Mouse (Mus musculus) cerebellum, adult 11 months (tissue): ENCODE measurements around the gene Hs3st5.
"Not testable (repeated sequence)": the region's sequence is repeated elsewhere in the genome, so short reads cannot be mapped to it uniquely, and the experiment has no call there.

Experiments used
- DNase-seq: peaks from one replicate; pipeline ENCODE4 v3.0.0; 2022

Hs3st5 gene

DNA sequence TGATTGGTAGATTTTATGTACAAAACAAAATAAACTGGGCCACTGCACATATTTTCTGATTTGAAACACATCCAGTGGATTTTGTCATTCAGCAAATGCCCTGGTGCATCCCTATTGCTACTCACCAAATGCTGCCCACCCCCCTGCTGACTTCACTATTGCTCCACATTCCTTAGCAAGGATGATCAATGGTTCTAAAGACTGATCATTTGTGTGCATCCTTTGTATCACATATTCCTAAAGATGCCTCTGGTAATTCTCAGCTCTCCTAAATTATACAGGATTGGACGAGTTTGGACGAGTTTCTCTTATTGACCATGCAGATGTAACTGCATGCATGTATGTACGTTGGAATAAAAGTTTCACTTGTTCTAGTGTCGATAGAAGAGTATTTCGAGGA is 52.1 kb downstream of the Hs3st5 start:
- no peak for DNase-seq

DNA sequence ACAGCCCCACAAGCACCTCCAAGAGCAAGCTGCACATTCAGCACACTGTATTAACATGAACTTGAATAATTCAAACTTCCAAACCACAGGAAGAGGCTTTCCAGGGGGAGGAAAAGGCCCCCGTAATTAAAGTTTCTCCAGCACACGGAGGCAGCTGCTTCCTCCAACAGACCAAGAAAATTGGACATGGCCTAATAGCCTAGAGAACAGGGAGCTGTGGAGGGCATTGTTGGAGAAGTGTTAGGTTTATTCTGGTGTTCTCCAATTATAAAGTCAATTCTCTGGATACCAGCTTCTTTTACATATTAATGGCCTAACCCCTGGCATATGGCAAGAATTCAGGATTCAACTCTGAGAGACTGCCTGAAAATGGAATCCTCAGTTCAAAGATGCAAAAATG is 60.6 kb downstream of the Hs3st5 start:
- no peak for DNase-seq

DNA sequence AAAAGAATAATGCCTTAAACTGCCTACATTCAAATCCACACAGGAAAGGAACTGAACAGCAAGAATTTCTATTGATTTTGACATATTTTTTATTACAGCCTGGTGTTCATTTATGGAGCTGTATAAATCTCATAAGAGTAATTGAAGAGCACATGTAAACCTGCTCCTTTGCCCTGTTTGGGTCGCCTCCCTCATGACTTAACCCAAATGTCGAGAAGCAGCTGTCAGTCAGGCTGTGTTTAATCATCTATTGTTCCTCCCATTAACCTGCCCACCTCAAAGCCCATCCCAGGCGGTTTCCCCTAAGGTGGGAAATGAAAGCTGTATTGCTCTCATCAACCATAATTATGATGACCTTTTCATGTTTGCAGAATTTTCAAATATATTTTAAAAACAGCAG is 65.9 kb downstream of the Hs3st5 start:
- no peak for DNase-seq

DNA sequence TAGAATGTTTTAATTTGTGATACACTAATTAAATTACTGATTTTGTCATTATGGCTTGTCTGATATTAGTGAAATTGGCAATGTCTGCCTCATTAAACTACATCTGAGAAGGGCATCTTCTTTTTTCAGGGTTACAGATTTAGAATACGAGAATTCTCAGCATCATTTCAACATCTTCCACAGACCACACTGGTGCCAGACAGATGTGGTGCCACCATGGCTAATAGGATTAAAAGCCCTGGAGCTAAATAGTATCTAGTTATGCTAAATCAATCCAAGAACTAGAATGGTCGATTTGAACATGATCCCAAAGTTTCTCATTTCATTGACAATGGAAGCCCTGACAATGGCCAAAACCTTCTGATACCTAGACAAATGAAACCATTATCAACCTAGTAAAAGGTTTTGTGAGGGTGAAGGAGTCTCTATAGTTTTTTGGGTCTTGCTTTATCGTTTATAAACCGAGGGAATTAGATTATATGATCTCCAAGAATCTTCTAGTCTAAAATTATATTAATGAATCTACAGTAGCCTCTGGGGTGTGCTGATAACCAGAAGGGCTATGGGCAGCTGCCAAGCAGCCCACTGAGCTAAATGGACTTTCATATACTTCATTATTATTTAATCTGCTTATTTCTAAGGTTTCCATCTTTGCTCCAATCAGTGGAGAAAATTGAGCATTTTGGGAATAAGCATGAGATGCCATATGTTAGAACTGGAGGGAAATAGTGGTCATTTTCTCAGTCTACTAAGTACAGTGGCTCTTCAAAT is 71.9 kb downstream of the Hs3st5 start:
- DNase-seq: no peak

DNA sequence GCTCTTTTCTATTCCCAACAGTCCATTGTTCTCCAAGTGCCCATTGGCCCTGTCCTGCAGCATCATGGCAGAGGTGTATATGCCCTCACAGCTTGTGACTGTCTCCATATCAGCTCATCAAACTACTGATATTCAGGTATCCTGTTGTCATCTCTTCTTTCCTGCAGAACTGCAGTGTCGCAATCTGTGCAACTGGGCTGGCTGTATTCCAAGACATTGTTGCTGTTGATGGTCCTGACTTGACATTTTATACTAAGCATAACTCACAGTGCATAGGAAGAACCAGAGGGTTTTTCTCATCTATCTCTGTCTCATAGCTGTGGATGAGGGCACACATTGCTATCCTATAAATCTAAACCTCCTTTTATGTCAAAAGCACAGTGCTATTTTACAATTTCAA is 103.8 kb downstream of the Hs3st5 start:
- DNase-seq: no peak

DNA sequence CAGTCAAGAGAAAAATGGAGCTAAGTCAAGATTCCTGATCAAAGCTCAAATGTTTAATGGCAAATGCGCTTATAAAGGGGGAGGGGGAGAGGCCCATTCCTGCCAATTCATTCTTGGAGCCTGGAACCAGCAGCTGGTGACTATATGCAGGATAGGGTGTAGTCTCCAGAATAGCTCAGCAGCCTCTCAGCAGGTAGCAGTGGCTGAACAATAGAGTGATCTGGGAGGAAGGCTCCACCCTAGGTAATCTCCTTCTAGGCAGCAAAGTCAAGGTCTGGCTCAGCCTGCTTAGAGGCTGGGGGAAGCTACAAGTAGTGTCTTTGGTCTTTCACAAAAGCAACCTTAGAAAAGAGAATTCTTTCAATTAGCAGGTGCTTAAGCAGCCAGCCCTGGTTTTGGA is 104.8 kb downstream of the Hs3st5 start:
- DNase-seq: not testable (repeated sequence)

DNA sequence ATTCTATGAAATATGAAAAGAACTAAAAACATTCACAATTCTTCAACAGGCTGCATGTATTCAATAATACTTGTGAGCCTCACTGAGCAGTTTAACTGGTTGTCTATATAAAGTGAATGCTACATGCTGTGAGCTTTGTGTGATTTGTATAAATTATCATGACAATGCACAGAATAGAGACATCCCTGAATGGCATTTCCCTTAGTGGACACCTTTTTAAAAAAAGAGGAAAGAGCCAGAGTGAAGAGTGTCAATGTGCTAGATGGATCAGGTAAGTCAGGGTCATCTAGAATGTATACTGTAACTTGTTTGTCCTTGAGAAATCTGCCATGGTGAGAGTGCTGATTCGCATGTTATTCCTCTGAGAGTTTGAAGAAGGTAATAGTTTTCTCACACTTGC is 116.4 kb downstream of the Hs3st5 start:
- DNase-seq: no peak

DNA sequence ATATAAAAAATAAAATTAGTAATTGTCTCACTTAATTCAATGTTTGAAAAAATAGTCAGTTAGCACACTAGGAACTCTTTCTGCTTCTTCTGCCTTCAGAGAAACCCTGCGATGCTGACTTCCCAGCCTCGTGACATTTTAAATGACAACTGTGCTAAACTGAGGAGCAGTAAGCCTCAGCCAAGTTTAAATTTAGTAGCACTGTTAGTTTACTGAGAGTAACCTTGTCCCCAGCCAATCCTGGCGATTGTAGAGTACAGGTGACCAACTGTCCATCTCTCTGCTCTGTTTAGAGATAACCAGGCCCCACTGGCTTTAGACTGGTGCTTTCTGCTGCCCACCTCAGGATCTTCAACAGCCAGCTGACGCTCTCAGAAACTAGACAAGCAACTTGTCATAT is 121.3 kb downstream of the Hs3st5 start:
- no peak for DNase-seq

DNA sequence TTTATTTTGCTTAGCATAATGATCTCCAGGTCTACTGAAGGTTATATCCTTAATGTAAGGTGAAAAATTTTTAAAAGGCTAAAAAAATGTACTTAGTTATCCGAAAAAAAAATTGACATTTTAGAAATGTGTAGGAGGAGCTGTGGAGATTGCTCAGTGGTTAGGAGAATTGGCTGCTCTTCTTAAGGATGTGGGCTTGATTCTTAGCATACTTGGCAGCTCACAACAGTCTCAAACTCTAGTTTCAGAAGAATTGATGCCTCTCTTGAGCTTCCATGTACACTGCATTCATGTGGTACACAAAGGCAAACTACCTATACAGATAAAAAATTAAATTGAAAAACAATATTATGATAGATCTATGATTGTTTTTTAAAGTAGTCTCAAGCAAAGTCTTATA is 125.1 kb downstream of the Hs3st5 start:
- no peak for DNase-seq

DNA sequence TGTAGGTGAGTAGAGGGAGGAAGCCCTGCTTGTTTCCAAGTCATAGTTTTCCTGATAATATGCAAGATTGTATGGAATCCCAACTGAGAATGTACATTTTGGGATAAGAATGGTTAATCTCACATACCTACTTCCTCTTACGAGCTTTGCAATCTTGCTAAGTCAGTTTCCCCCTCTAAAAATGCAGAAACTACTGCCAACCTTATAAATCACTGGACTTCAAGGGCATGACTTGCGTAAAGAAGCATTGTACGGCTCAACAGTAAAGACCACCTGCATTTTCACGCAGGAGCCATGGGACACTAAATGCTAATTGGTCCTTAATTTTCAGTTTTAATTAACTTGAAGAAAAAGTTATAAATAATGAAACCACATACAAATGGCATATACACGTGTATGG is 144.0 kb downstream of the Hs3st5 start:
- no peak for DNase-seq

DNA sequence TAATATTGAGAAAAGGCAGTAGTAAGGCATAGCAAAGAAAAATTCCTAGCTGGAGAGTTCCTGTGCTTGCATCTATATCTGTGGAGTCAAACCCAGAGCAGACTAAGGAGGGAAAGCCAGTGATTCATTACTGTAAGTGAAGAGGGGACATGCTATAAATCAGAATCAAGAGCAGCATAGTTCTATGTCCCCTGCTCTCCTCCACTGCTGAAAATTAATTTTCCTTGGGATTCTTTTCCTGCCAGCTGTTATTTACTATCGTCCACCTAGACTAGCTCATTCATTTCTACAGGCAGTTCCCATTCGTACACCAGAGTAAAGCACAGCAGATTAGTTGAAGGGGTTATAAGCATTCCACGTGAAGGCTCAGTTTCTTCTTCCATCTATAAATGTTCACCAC is 207.4 kb downstream of the Hs3st5 start:
- DNase-seq: no peak

DNA sequence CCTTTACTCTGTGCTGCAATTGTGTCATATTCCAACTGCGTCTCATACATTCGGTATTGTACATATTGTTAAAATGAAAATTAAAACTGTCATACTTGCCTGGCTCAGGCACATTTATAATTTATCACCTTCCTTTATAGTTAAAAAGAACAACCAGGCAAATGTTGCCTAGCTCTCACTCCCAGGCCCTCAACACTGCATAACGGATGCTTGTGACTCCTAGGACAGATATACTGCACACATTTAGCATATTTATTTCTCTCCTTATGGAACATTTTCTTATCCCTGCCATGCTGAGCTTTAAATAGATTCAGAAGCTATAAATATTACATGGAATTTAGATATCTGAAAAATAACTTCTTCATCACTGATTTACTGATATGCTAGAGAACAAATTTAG is 219.6 kb downstream of the Hs3st5 start:
- DNase-seq: no peak

DNA sequence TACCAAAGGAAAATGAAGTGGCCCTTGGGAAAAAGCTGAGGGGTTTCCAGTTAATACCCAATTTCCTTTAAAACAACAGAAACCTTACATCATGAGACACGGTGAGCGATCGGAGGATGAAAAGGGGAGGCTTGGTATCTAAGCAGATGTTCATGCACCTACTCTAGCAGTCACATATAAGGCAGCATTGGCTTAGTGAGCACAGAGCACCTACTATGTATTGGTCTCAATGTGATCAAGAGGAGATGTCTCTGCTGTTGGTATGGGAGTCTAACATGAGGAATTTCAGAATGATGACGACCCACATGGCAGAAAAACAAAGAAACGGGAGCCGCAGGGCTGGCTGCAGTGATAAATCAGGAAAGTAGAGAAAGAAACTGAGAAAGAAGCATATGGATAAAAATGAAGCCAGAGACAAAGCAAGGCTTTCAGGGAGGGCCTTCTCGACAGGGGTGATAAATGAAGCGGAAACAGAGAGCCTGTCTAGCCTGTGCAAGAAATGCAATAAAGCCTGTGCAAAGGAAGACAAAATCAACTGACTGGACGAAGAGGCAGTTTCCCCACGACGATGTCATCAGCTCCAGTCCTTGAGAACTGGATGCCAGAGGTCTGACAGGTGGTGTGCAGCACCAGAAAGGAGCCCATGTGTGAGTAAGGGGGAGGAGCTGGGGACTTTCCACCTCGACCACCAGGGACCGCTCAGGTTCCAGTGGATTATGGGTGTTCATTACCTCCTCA is 222.9 kb downstream of the Hs3st5 start:
- no peak for DNase-seq

DNA sequence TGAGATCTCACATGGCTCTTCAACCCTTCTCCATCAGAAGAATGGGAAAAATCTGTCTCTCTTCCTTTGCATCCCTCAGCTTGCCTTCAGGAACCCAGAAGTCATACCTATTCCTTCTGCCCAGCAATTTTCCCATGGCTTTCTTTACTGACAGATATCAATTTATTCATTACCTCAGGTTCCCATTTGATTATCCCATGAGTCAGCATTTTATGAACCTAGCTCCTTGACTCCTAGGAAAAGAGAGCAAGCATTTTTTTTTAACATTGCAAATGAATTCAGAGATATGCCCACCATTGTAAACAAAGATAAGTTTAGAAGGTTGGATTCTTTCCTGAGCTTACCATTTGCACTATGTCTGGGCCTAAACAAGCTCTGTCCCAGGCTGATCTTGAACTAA is 232.8 kb downstream of the Hs3st5 start:
- no peak for DNase-seq

DNA sequence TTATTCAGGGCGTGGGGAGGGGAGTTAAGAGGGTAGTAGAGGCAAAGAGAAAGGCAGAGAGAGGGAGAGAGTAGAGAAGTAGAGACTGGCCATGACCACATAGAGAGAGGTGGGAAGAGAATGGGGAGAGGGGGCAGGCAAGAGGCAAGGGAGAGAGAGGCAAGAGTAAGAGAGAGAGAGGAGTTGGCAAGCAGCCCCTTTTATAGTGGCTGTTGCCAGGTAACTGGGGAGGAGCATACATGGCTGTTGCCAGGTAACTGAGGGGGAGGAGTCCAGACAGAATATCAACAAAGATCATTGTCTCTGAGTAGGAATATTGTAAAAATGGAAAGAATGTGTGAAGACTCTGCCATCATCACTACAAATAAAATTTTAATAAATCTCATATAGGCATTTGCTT is 243.4 kb downstream of the Hs3st5 start:
- no peak for DNase-seq

DNA sequence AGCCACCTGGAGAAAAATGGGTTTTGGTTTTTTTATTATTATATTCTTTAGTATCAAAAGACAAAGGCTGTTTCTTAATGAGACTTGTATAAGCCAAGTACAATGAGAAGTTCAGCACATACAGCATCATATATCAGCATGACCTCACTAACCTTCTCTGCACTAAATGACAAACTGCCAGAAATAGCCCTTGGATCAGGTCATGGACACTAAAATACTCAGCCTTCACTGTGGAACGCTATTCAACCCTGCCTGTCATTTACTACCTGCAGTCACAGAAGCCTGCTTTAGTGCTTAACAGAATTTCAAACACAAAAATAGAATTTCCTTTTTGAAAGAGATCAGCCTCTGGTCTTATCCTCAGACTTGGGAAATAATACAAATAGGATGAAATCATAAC is 247.9 kb downstream of the Hs3st5 start:
- DNase-seq: no peak

DNA sequence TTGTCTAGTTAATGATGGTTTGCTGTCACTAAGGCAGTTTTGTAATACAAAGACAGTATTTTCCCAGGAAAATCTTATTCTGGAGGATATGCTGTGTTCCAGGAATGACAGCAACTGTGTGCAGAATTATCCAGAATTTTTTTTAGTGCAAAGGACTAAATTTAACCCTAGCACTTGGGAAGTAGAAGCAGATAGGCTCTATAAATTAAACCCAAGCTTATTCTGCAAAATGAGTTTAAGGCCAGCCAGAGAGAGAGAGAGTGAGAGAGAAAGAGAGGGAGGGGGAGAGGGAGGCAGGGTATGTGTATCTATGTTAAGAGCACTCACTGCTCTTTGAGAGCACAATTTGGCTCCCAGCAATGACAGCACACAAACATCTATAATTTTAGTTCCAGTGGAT is 267.0 kb downstream of the Hs3st5 start:
- DNase-seq: no peak

DNA sequence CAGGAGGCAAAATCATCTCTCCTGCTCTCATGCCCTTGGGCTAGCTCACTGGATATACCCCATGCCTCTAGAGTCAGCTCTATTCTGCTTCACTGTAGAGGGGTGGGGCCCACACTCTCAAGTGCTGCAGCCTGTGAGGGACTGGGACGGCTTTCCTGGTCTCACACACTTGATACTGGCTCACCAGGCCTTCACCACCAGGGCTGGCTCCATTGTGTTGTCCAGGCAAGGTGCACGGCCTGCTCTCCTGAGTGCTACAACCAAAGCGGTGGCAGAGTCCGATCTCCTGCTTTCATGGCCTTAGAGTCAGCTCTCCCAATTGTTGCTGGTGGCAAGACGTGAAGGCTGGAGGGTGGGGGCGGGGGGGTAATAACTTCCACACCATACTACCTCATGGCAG is 268.3 kb downstream of the Hs3st5 start:
- no peak for DNase-seq

DNA sequence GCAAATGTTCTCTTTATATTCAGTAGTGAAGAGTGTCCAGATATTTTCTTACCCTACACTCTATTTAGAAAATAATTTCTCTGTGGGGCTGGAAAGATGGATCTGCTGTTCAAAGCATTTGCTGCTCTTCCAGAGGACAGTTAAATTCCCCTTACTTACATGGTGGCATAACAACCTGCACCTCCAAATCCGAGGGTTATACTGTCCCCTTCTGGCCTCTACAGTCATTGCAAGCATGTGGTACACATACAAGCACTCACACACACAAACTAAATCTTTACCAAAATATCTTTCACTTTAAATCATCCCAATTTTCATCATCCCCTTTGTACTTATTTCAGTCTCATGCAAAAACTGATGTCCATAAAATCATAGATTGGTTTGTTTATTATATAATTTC is 275.0 kb downstream of the Hs3st5 start:
- no peak for DNase-seq

DNA sequence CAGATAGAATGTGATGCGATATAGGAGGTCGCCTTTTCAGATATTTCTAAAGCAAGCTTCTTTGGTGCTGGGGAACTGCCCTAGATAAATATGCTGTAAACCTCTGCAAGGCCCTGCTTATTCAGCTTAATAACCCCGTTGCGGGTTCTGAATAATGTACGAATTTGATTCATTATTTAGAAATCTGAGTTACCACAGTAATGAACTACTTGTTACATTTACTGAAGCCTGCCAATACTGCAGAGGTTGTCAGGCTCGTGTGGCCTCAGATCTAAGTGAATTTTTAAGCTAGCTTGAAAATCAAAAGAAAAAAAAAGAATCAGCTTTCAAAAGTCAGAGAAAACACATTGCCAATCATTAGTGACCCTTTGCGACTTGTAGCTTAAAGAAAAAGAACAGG is 280.4 kb downstream of the Hs3st5 start:
- no peak for DNase-seq

DNA sequence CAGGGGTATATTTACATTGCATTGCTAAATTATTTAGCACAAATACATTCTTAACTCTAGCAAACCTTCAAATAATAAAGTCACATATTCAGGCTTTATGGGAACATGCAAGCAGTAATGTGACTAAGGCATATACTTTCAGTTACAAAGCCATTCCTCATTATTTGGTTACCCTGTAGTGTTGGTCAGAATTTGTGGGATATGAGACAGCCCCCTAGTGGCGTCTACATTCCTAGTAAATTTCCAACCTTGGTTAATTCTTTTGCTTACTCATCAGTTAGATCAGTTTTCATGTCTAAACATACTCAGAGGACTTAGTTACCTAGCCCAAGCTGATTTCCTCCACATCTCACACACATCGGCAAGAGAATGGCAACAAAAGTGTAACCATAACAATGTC is 285.2 kb downstream of the Hs3st5 start:
- no peak for DNase-seq

DNA sequence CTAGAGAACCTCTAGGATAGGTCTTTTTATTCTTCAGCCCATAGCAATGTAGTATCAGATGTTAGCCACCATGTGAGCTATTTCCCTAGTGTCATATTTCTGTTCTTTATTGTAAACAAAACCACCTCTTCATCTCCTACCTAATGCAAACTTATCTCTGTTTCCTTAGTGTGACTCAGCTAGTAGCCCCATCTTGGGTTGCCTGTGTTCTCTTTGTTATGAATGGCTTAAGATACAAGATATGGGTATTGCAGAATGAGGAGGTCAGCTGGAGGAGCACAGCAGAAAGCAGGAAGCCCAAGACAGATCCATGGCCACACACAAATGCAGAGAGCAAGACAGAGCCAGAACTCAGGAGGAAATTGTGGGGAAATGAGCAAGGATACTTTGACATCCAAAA is 288.7 kb downstream of the Hs3st5 start:
- DNase-seq: no peak

DNA sequence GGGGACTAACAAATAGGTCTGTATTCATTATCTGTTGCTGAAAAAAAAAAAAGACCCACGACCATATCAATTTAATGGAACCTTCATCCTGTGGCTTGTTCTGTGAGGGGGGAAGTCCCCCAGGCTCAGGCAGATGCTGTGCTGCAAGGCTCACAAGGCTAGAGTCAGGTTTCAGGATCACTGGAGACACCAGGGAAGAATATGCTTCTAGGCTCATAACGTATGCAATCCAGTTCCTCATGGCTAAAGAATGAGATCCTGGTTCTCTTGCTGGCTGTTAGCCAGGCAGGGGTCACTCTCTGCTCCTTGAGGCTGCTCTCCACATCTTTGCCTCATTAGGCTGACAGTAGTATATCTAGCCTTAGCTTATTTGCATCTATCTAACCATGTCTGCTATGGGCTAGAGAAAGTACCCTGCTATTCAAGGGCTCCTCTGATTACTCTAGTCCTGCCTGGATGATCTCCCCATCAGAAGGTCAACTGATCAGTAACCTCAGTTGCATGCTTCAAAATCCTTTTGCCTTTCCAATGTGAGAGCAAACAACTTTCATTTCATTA is 294.4 kb downstream of the Hs3st5 start:
- no peak for DNase-seq

DNA sequence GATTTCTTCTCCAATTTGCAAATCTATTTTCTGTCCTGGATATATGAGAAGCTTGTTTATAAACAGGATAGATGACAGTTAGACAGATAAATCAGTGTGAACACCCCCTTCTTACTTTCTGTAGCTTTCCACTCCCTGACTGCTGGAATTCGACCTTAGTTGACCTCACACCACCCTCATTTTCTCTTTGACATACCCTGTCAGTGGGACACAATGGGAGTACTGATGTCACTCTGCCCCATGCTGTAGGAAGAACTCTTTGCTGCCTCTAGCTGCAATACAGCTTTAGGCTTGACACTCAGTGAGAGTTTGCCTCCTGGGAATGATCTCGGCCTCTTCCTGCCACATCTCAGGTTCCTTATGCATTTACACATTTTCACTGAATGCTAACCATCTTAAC is 297.1 kb downstream of the Hs3st5 start:
- DNase-seq: no peak

DNA sequence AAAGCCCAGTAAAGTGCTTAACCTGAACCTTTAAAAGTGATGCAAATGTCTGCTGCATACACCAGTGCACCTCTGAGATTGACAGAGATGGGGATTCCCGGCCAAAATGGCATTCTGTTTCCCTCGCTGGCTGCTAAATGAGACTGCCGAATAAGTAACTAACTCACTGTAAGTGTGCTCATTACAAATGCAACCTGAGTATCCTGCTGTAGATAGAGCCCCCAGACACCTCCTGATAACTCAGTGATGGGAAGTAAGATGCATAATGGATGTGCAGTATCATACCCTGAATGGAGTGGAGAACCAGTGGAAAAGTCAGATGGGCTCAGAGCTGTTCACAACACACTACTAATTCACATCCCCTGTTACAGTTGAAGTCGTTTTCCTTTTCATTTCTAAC is 298.7 kb downstream of the Hs3st5 start:
- no peak for DNase-seq
